Mouse (Mus musculus): ENCODE measurements around the gene Irgc1. TPM values are rescaled to one million over a fixed set of nuclear protein-coding genes. Genes with fewer than 3 reads are reported as not detected.

Irgc1 gene
- polyA plus RNA-seq, 1 experiment from 2014 or later, result not detected

GRCm38 (mm10) chr7:24472442-24472841 lies 20.3 kb upstream of the Irgc1 start:
- no peak for ATAC-seq (ENCODE audit: insufficient number of reproducible peaks, insufficient read depth, low FRiP score, low TSS enrichment, low read depth)
- 70% methylated on average over 6 of the region's 6 CpGs for WGBS
- Histone ChIP-seq H3K27ac (no peak overlapping the region), H3K4me3 (no peak overlapping the region), H3K27me3 (no peaks in the 10 kb centered on the region), H3K4me2 (no peak overlapping the region), H3K9me3 (peaks cover 8% of the 10 kb centered on the region; the same call in 1 of the 2 replicates), H3K36me3 (no peaks in the 10 kb centered on the region), H3K9ac (no peak overlapping the region), H3K4me1 (peaks cover 10% of the 10 kb centered on the region)

DNA sequence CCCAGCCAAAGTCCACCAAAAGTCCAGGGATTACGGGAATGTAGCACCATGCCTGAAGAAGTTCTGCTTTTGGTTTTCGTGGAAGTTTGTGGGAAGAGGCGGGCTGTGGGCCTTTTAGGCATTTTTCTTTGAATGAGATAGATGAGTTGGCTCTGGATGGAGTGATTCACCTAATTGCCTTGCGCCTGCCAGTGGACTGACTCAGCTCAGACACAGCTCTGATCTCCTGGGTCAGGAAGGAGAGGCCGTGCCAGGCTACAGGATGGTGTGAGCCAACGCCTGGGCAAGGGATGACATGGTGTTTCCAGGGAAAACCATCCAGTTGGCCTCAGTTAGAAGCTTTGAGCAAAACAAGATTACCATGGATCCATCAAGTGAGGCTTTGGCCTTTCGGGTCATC lies 18.3 kb upstream of the Irgc1 start:
- Histone ChIP-seq H3K27me3 (no peaks in the 10 kb centered on the region), H3K4me3 (no peak overlapping the region), H3K36me3 (no peaks in the 10 kb centered on the region), H3K9me3 (peaks cover 8% of the 10 kb centered on the region; the same call in 1 of the 2 replicates), H3K4me1 (peaks cover 10% of the 10 kb centered on the region), H3K4me2 (no peak overlapping the region), H3K27ac (no peak overlapping the region), H3K9ac (no peak overlapping the region)
- no peak for ATAC-seq (ENCODE audit: insufficient number of reproducible peaks, insufficient read depth, low FRiP score, low TSS enrichment, low read depth)
- WGBS, result 95% methylated on average over 7 of the region's 7 CpGs

- WGBS, result 86% methylated on average over 3 of the region's 3 CpGs
- no peak overlapping the region for H3K4me3 ChIP-seq
- ATAC-seq (ENCODE audit: insufficient number of reproducible peaks, insufficient read depth, low FRiP score, low TSS enrichment, low read depth), result no peak
- H3K4me1 ChIP-seq, result 0 out of 2 replicates have a peak, but pooled peaks cover under 1% of the 10 kb centered on the region
- no peak overlapping the region for H3K9ac ChIP-seq
- H3K27ac ChIP-seq, result no peak overlapping the region
- H3K27me3 ChIP-seq, result 0 out of 2 replicates have a peak, but pooled peaks cover 1% of the 10 kb centered on the region
- no peak overlapping the region for H3K4me2 ChIP-seq
- no peaks in the 10 kb centered on the region for H3K36me3 ChIP-seq
- H3K9me3 ChIP-seq, result peaks cover 8% of the 10 kb centered on the region; the same call in 1 of the 2 replicates
These were observed 17.0 kb upstream of the Irgc1 start for GRCm38 (mm10) chr7:24469126-24469525.

- H3K9ac ChIP-seq, result no peak overlapping the region
- H3K27ac ChIP-seq, result no peak overlapping the region
- peaks cover 8% of the 10 kb centered on the region; the same call in 1 of the 2 replicates for H3K9me3 ChIP-seq
- H3K4me2 ChIP-seq, result no peak overlapping the region
- H3K36me3 ChIP-seq, result no peaks in the 10 kb centered on the region
- H3K4me1 ChIP-seq, result peaks cover 4% of the 10 kb centered on the region; the same call in 1 of the 2 replicates
- peaks cover 7% of the 10 kb centered on the region; the same call in 1 of the 2 replicates for H3K27me3 ChIP-seq
- 79% methylated on average over 5 of the region's 5 CpGs for WGBS
- no peak overlapping the region for H3K4me3 ChIP-seq
- no peak for ATAC-seq (ENCODE audit: insufficient number of reproducible peaks, insufficient read depth, low FRiP score, low TSS enrichment, low read depth)
These were observed 15.8 kb upstream of the Irgc1 start for GRCm38 (mm10) chr7:24467886-24468285.

DNA sequence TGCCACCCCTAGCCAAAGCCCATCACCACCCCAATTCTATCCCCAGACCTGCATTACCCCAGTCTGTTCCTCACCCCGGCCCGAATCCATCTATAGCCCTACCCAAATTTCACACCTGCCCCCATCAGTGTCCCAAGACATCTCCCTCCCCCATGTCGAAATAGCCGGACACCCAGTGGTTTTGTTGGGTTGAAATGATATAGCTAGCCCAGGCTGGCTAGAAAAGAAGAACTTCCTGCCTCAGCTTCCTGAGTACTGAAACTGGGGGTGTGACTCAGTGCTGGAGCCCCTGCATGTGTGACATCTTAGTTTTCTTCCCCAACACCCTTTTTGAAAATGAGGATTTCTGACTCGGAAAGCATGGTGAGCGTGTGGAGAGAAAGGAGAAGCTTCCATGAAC lies 14.7 kb upstream of the Irgc1 start:
- H3K27ac ChIP-seq, result no peak overlapping the region
- H3K4me3 ChIP-seq, result no peak overlapping the region
- peaks cover 13% of the 10 kb centered on the region; the same call in 1 of the 2 replicates for H3K27me3 ChIP-seq
- peaks cover 11% of the 10 kb centered on the region for H3K4me1 ChIP-seq
- ATAC-seq (ENCODE audit: insufficient number of reproducible peaks, insufficient read depth, low FRiP score, low TSS enrichment, low read depth), result no peak
- peaks cover 8% of the 10 kb centered on the region; the same call in 1 of the 2 replicates for H3K9me3 ChIP-seq
- WGBS, result 84% methylated on average over 6 of the region's 6 CpGs
- no peak overlapping the region for H3K9ac ChIP-seq
- H3K36me3 ChIP-seq, result no peaks in the 10 kb centered on the region
- H3K4me2 ChIP-seq, result no peak overlapping the region

DNA sequence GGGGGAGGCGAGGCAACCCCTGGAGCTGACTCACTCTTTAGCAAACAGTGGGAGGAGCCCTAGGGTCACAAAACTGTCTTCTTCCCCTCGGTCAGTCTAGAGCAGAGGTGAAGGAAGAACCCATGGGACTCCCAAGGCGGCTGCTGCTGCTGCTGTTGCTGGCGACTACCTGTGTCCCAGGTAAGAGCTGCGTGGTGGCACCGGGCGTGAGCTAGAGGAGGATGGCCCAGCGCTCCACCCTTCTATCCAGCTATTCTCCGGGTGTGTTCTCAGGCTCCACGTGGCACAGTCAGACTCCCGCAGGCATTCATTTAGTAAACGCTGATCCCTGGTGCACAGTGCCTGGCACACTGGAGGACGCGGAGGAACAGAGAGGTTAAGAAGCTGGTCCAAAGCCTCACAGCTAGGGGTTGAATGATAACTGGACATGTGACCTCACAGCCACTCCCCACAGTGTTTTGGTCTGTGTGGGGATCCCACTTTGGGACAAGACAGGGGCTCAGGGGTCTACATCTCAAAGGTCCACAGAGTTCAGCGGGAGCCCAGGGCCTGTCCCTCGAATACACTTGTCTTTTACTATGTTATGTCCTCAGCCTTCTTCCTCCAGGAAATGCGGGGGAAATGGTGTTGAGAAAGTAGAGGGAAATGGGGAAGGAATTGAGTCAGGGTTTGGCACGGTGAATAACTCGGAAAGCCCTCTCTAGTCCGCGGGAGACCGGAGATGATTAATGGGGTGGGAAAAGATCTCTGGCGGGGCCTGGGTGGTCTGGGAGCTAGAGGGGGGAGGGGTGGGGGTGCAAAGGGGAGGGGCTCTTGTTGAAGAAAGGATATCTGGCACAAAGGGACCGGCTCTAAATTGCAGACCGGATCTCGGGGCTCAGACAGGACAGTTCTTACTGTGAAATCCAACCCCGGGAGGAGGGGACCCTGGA lies 10.6 kb upstream of the Irgc1 start, which contains the start of gene Plaur:
Gene Plaur (plus strand): TSS at position 97 of the 932 bp plus-strand sequence.
- peak within 1 kb of the TSS; percentile 32 for H3K9ac ChIP-seq
- H3K36me3 ChIP-seq, result no peaks in the 10 kb centered on the region
- ATAC-seq (ENCODE audit: insufficient number of reproducible peaks, insufficient read depth, low FRiP score, low TSS enrichment, low read depth), result 0 out of 2 replicates have a peak, but pooled peaks have one; percentile 18
- H3K27ac ChIP-seq, result no peak within 1 kb of the TSS
- no peaks in the 10 kb centered on the region for H3K9me3 ChIP-seq
- H3K27me3 ChIP-seq, result peaks cover 13% of the 10 kb centered on the region; the same call in 1 of the 2 replicates
- H3K4me2 ChIP-seq, result peak within 1 kb of the TSS; percentile 52
- WGBS, result 12% methylated on average over 27 of the region's 27 CpGs
- peak within 1 kb of the TSS; percentile 28 for H3K4me3 ChIP-seq
- H3K4me1 ChIP-seq, result peaks cover 17% of the 10 kb centered on the region

GRCm38 (mm10) chr7:24461376-24462051 lies 9.4 kb upstream of the Irgc1 start:
- Histone ChIP-seq H3K4me2 (no peak overlapping the region), H3K36me3 (no peaks in the 10 kb centered on the region), H3K9ac (no peak overlapping the region), H3K4me3 (no peak overlapping the region), H3K27me3 (peaks cover 13% of the 10 kb centered on the region; the same call in 1 of the 2 replicates), H3K4me1 (peaks cover 17% of the 10 kb centered on the region), H3K27ac (no peak overlapping the region), H3K9me3 (no peaks in the 10 kb centered on the region)
- WGBS, result 61% methylated on average over 14 of the region's 14 CpGs
- no peak for ATAC-seq (ENCODE audit: insufficient number of reproducible peaks, insufficient read depth, low FRiP score, low TSS enrichment, low read depth)

GRCm38 (mm10) chr7:24459843-24460242 lies 7.7 kb upstream of the Irgc1 start:
- WGBS, result 72% methylated on average over 3 of the region's 3 CpGs
- H3K9me3 ChIP-seq, result no peaks in the 10 kb centered on the region
- no peak for ATAC-seq (ENCODE audit: insufficient number of reproducible peaks, insufficient read depth, low FRiP score, low TSS enrichment, low read depth)

DNA sequence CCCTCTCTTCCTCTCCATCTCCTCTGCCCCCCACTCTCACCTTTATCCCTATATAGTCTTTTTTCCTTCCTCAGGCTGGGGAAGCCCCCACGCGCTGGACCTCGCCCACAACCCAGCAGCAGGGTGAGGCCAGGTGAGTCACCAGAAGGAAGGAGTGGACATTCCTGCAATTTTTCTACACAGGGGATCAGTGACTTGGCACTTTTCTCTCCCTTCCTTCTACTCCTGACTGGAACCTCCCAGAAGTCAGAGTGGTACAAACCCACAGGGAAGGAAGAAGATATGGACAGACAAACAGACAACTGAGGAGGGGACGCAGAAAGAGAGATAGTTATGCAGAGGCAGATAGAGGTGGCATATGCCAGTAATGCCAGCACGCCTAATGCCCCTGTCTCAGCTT lies 7.3 kb upstream of the Irgc1 start:
- Histone ChIP-seq H3K9ac (no peak overlapping the region), H3K4me3 (no peak overlapping the region), H3K9me3 (no peaks in the 10 kb centered on the region), H3K36me3 (no peaks in the 10 kb centered on the region), H3K27ac (no peak overlapping the region), H3K4me1 (peaks cover 17% of the 10 kb centered on the region), H3K27me3 (peaks cover 13% of the 10 kb centered on the region; the same call in 1 of the 2 replicates), H3K4me2 (no peak overlapping the region)
- WGBS, result 70% methylated on average over 5 of the region's 5 CpGs
- ATAC-seq (ENCODE audit: insufficient number of reproducible peaks, insufficient read depth, low FRiP score, low TSS enrichment, low read depth), result no peak

More at GRCm38 (mm10) chr7:24459843-24460242, 7.7 kb upstream of the Irgc1 start:
- Histone ChIP-seq H3K4me1 (peaks cover 17% of the 10 kb centered on the region), H3K4me3 (no peak overlapping the region), H3K9ac (no peak overlapping the region), H3K36me3 (no peaks in the 10 kb centered on the region), H3K27ac (no peak overlapping the region), H3K4me2 (no peak overlapping the region), H3K27me3 (peaks cover 13% of the 10 kb centered on the region; the same call in 1 of the 2 replicates)

DNA sequence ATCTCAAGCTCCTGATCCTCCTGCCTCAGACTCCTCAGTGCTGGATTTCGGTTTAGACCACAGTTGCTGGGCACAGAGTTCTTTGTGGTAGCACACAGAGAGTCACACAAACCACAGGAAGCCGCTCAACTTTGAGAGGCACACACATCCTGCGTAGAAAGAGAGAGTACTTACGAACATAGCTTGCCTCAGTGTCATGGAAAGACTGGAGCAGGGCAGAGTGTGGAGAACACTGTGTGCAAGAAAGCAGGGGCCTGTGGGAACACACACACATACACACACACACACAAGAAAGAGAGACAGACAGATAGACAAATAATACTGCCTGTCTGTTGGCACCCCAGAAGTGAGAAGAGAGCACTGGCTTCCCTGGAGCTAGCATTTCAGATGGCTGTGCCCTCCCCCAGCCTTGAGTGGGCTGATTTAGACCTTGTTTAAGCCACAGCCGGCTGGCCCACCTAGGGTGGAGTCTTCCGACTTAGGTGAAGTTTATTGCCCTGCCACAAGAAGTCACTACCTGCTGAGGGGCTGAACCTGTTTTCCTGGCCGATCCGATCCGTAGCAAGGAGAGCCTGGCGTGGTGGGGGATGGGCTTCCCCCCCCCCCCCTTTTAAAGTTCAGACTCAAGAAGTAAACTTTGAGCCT lies 5.8 kb upstream of the Irgc1 start:
- Histone ChIP-seq H3K9ac (peak overlapping the region; percentile 21; the same call in 1 of the 2 replicates), H3K9me3 (no peaks in the 10 kb centered on the region), H3K4me3 (no peak overlapping the region), H3K27ac (no peak overlapping the region), H3K36me3 (no peaks in the 10 kb centered on the region), H3K4me2 (no peak overlapping the region), H3K27me3 (0 out of 2 replicates have a peak, but pooled peaks cover 6% of the 10 kb centered on the region), H3K4me1 (peaks cover 13% of the 10 kb centered on the region)
- WGBS, result 65% methylated on average over 10 of the region's 10 CpGs
- ATAC-seq (ENCODE audit: insufficient number of reproducible peaks, insufficient read depth, low FRiP score, low TSS enrichment, low read depth), result no peak

DNA sequence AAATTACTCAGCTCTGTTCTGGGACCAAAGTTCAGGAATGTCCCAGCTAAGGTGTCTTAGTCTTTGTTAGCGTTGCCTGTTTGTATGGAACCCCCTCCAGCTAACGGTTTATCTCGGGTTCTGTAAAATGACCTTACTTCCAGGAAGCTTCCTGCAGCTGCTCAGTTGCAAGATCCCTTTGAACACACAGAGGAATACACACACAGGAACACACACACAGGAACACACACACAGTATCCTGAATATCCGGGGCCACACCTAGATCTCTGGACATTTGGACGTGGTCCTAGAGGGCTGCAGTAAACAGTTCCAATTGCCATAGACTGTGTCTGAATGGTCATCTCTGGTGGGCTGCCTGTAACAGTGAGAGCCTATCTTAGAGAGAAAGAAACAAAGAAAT lies 3.6 kb upstream of the Irgc1 start:
- H3K36me3 ChIP-seq, result no peaks in the 10 kb centered on the region
- WGBS, result 78% methylated on average over 5 of the region's 5 CpGs

More for the DNA sequence above, 3.6 kb upstream of the Irgc1 start:
- Histone ChIP-seq H3K4me3 (no peak overlapping the region), H3K9me3 (no peaks in the 10 kb centered on the region), H3K27me3 (no peaks in the 10 kb centered on the region), H3K4me1 (no peaks in the 10 kb centered on the region; the same call in 1 of the 2 replicates), H3K27ac (no peak overlapping the region), H3K4me2 (no peak overlapping the region), H3K9ac (no peak overlapping the region)
- no peak for ATAC-seq (ENCODE audit: insufficient number of reproducible peaks, insufficient read depth, low FRiP score, low TSS enrichment, low read depth)

Data from embryonic facial prominence, embryonic 13.5 days (tissue).